Mouse (Mus musculus) midbrain, postnatal 0 days (tissue): ENCODE measurements at regions not wholly inside any gene's neighbourhood (a gene's known extent, or its start where the extent isn't known, plus 50 kb on each side); places are given as distances from the start of the nearest gene placed in this dataset.

Experiments used
- ATAC-seq: fragments of 200-750 bp; cut with Nextera tagmentation; 2 replicates; pipeline ENCODE4 v1.8.0; 2017; ENCODE audit warnings: moderate number of reproducible peaks, mild to moderate bottlenecking, moderate TSS enrichment, moderate library complexity; ENCODE audit not compliant: low FRiP score
- DNase-seq: peaks from one replicate; pipeline ENCODE4 v3.0.0-alpha.2; 2015; ENCODE audit warnings: low spot score
- H3K27ac ChIP-seq: fragments of 300-500 bp; sonication (generic); 2 replicates; pipeline ENCODE4 v1.5.1; 2014; ENCODE audit warnings: low read depth, mild to moderate bottlenecking, low read length, mixed read lengths
- H3K27me3 ChIP-seq: fragments of 300-500 bp; sonication (generic); 2 replicates; pipeline ENCODE4 v1.6.1; 2014; ENCODE audit warnings: low read length, control low read depth, mixed read lengths; ENCODE audit not compliant: insufficient read depth
- H3K36me3 ChIP-seq: fragments of 300-500 bp; sonication (generic); 2 replicates; pipeline ENCODE4 v1.6.1; 2014; ENCODE audit warnings: low read length, control low read depth, mixed read lengths; ENCODE audit not compliant: insufficient read depth
- H3K4me1 ChIP-seq: fragments of 300-500 bp; sonication (generic); 2 replicates; pipeline ENCODE4 v1.6.1; 2014; ENCODE audit warnings: mild to moderate bottlenecking, control low read depth, antibody characterized with exemption, low read length, mixed read lengths; ENCODE audit not compliant: insufficient read depth
- H3K4me2 ChIP-seq: fragments of 300-500 bp; sonication (generic); 2 replicates; pipeline ENCODE4 v1.6.1; 2014; ENCODE audit warnings: low read depth, mild to moderate bottlenecking, low read length, mixed read lengths; ENCODE audit not compliant: poor library complexity, severe bottlenecking
- H3K4me3 ChIP-seq: fragments of 300-500 bp; sonication (generic); 2 replicates; pipeline ENCODE4 v1.5.1; 2014; ENCODE audit warnings: low read depth, mild to moderate bottlenecking, low read length, moderate library complexity
- H3K9ac ChIP-seq: fragments of 300-500 bp; sonication (generic); replicated peaks from 2 replicates; pipeline ENCODE4 v1.6.1; 2014; ENCODE audit warnings: mild to moderate bottlenecking, low read length, moderate library complexity, mixed read lengths; ENCODE audit not compliant: poor library complexity, severe bottlenecking
- H3K9me3 ChIP-seq: fragments of 300-500 bp; sonication (generic); 2 replicates; pipeline ENCODE4 v1.6.1; 2016; ENCODE audit warnings: low read length, control low read depth
- CTCF ChIP-seq: IDR thresholded peaks from 2 replicates; pipeline ENCODE4 v1.5.1; 2016; ENCODE audit warnings: antibody characterized with exemption, mild to moderate bottlenecking
- WGBS: fragments of 180-500 bp; shearing (Covaris S2); extraction: QIAGEN DNeasy Blood & Tissue Kit; methylation state at CpG from one replicate; pipeline ENCODE4 v1.1.7; 2014; 5-methylcytosine and 5-hydroxymethylcytosine counted together

- H3K27ac ChIP-seq = no peak overlapping the region
- H3K27me3 ChIP-seq = peaks cover 7% of the 10 kb centered on the region; the same call in 1 of the 2 replicates
- no peaks in the 10 kb centered on the region for H3K9me3 ChIP-seq
- H3K4me1 ChIP-seq = no peaks in the 10 kb centered on the region
- 53% methylated on average over 5 of the region's 5 CpGs for WGBS
- H3K9ac ChIP-seq = no peak overlapping the region
- TF ChIP-seq CTCF = no peak
- no peak overlapping the region for H3K4me2 ChIP-seq
- H3K36me3 ChIP-seq = no peaks in the 10 kb centered on the region
- no peak overlapping the region for H3K4me3 ChIP-seq
- no peak for ATAC-seq
- DNase-seq = no peak
Measured at GRCm38 (mm10) chrX:99415701-99416100, 55.4 kb downstream of the Pja1 start.

GRCm38 (mm10) chrX:99410942-99411341 is 60.1 kb downstream of the Pja1 start:
- H3K27me3 ChIP-seq = peaks cover 7% of the 10 kb centered on the region; the same call in 1 of the 2 replicates
- H3K4me2 ChIP-seq = no peak overlapping the region
- H3K9ac ChIP-seq = no peak overlapping the region
- H3K9me3 ChIP-seq = no peaks in the 10 kb centered on the region
- H3K36me3 ChIP-seq = no peaks in the 10 kb centered on the region
- WGBS = 80% methylated on average over 3 of the region's 3 CpGs
- no peaks in the 10 kb centered on the region for H3K4me1 ChIP-seq
- no peak overlapping the region for H3K4me3 ChIP-seq
- H3K27ac ChIP-seq = no peak overlapping the region
- TF ChIP-seq CTCF = no peak
- ATAC-seq = no peak
- DNase-seq = no peak

- ATAC-seq = no peak
- H3K4me1 ChIP-seq = no peaks in the 10 kb centered on the region
- no peak overlapping the region for H3K4me3 ChIP-seq
- no peaks in the 10 kb centered on the region for H3K9me3 ChIP-seq
- H3K27me3 ChIP-seq = peaks cover 7% of the 10 kb centered on the region; the same call in 1 of the 2 replicates
- no peak overlapping the region for H3K4me2 ChIP-seq
- no peak for DNase-seq
- no peak overlapping the region for H3K9ac ChIP-seq
- TF ChIP-seq CTCF = no peak
- no peak overlapping the region for H3K27ac ChIP-seq
- 83% methylated on average over 9 of the region's 10 CpGs for WGBS
- no peaks in the 10 kb centered on the region for H3K36me3 ChIP-seq
Measured at GRCm38 (mm10) chrX:99409858-99410257, 61.2 kb downstream of the Pja1 start.

- DNase-seq (no peak), ATAC-seq (no peak)
- peaks cover 10% of the 10 kb centered on the region; the same call in 1 of the 2 replicates for H3K27me3 ChIP-seq
- no peaks in the 10 kb centered on the region for H3K9me3 ChIP-seq
- no peak overlapping the region for H3K4me2 ChIP-seq
- no peak for TF ChIP-seq CTCF
- no peaks in the 10 kb centered on the region for H3K4me1 ChIP-seq
- H3K36me3 ChIP-seq = no peaks in the 10 kb centered on the region
- 66% methylated on average over 5 of the region's 5 CpGs for WGBS
- H3K27ac ChIP-seq = no peak overlapping the region
- H3K9ac ChIP-seq = no peak overlapping the region
- H3K4me3 ChIP-seq = no peak overlapping the region
Measured at GRCm38 (mm10) chrX:99409331-99409730, 61.7 kb downstream of the Pja1 start.

GRCm38 (mm10) chrX:99408804-99409203 is 62.3 kb downstream of the Pja1 start:
- Histone ChIP-seq H3K9me3 (no peaks in the 10 kb centered on the region), H3K36me3 (no peaks in the 10 kb centered on the region), H3K4me1 (no peaks in the 10 kb centered on the region), H3K27me3 (peaks cover 14% of the 10 kb centered on the region; the same call in 1 of the 2 replicates), H3K27ac (no peak overlapping the region), H3K4me3 (no peak overlapping the region), H3K4me2 (no peak overlapping the region), H3K9ac (no peak overlapping the region)
- ATAC-seq = no peak
- WGBS = 58% methylated on average over 6 of the region's 6 CpGs
- no peak for TF ChIP-seq CTCF
- no peak for DNase-seq

- no peak for DNase-seq
- no peaks in the 10 kb centered on the region for H3K4me1 ChIP-seq
- H3K27me3 ChIP-seq = peaks cover 11% of the 10 kb centered on the region; the same call in 1 of the 2 replicates
- no peak for TF ChIP-seq CTCF
- H3K4me2 ChIP-seq = no peak overlapping the region
- 50% methylated on average over 8 of the region's 8 CpGs for WGBS
- no peaks in the 10 kb centered on the region for H3K9me3 ChIP-seq
- ATAC-seq = no peak
- H3K9ac ChIP-seq = no peak overlapping the region
- no peak overlapping the region for H3K27ac ChIP-seq
- H3K36me3 ChIP-seq = no peaks in the 10 kb centered on the region
- no peak overlapping the region for H3K4me3 ChIP-seq
Measured at GRCm38 (mm10) chrX:99405843-99406242, 65.2 kb downstream of the Pja1 start.
